Mouse (Mus musculus) embryo, embryonic 11.5 days (tissue): Measurements from ENCODE around the gene Eps8.

ENCODE experiments used
- DNase-seq: peaks from one replicate; pipeline ENCODE4 v3.0.0-alpha.2; 2012; ENCODE audit warnings: low read depth, low spot score

Eps8 gene

GRCm38 (mm10) chr6:137570019-137570418, 84.7 kb downstream of the Eps8 start:
- no peak for DNase-seq

- no peak for DNase-seq
These were observed 85.6 kb downstream of the Eps8 start for GRCm38 (mm10) chr6:137569071-137569470.

- DNase-seq = no peak
These were observed 88.8 kb downstream of the Eps8 start for GRCm38 (mm10) chr6:137565890-137566289.

GRCm38 (mm10) chr6:137565454-137565853, 89.2 kb downstream of the Eps8 start:
- no peak for DNase-seq

- DNase-seq = no peak
These were observed 94.3 kb downstream of the Eps8 start for GRCm38 (mm10) chr6:137560358-137560859.

DNA sequence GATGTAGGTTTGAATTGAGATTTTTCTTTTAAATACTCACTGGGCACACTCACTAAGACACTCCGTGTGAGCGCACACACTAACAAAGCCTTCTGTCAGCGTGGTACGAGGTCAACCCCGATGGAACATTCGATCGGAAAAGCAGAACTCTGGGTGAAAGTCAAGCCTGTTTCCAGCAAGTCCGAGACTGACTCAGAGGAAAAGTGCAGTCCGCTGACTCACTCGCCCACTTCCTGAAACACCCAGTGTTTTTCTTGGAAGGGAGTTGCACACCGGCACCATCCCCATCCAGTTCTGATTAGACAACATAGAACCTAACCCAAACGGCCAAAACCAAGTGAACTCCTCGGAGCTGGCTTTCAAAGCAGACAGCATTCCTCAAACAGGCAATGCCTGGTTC, 95.8 kb downstream of the Eps8 start:
- no peak for DNase-seq

DNA sequence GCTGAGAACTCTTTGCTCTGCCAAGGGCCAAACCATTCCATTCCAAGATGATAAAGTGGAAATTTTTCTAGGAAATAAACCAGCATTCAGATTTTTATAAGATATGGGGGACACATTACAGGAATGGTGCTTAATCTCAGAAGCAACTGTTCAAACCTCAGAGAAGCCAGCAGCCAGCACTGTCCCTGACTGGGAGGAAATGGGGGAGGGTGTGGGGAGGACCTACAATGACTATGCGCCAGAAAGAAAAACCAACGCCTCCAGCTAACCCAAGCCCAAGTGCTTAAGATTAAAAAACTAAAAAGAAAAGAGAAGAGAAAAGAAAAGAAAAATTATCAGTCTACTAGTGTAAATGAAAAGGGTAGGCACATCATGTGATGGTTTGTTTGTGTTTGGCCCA, 97.0 kb downstream of the Eps8 start:
- no peak for DNase-seq

DNA sequence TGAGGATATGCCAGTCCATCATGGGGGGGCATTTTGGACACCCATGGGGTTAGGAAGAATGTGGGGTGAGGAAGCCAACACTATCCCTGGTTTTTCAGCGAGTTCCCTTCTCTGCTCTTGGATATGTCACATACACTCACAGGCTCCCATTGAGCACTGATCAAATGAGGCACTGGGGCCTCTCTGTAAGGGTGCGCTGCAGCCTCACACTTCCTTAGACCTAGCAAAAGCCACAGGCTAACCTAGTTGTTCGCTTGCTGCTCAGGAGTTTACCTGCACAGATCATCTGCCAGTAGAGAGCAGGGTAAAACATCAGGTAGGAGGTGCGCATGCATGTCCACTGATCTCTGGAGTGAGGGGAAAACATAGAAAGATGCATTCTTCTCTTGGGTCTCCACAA, 97.5 kb downstream of the Eps8 start:
- no peak for DNase-seq

DNA sequence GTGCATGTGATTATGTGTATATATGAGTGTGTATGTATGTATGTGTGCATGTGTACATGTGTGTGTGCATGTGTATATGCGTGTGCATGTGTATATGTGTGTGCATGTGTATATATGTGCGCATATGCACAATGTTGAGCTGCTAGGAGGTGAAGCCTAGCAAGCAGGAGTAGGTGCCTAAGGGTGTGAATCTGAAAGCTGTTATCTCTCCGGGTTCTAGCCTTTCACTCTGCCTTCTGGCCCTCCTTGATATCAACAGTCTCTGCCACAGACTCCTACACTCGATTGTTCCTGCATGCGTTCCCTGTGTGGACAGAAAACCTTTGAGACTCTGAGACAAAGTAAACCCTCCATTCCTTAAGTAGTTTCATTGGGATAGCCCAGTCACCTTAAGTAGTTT, 98.0 kb downstream of the Eps8 start:
- DNase-seq = no peak

- DNase-seq = no peak
These were observed 104.5 kb downstream of the Eps8 start for GRCm38 (mm10) chr6:137550181-137550580.

DNA sequence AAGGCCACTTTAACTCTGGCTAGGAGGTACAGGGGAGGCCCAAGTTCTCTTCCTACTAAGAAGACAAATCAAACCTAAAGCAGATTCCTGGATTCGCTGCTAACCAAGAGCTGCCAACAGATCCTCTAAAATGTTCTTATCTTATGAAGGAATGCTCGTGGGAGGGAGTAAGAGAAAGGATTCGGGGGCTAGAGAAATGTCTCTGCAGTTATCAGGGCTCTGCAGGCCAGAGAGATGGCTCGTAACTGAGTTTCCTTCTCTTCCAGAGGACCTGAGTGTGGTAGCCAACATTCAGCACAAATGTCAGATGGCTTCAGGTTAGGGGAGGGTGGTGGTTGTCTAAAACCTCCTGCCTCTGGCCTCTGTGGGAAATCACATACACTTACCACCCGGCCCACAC, 106.1 kb downstream of the Eps8 start:
- DNase-seq = no peak

GRCm38 (mm10) chr6:137547555-137547954, 107.1 kb downstream of the Eps8 start:
- no peak for DNase-seq

- no peak for DNase-seq
These were observed 108.6 kb downstream of the Eps8 start for GRCm38 (mm10) chr6:137546101-137546500.

- no peak for DNase-seq
These were observed 109.3 kb downstream of the Eps8 start for GRCm38 (mm10) chr6:137545341-137545740.

- DNase-seq = no peak
These were observed 112.2 kb downstream of the Eps8 start for GRCm38 (mm10) chr6:137542231-137543152.

- DNase-seq = no peak
These were observed 113.2 kb downstream of the Eps8 start for GRCm38 (mm10) chr6:137541216-137542176.

DNA sequence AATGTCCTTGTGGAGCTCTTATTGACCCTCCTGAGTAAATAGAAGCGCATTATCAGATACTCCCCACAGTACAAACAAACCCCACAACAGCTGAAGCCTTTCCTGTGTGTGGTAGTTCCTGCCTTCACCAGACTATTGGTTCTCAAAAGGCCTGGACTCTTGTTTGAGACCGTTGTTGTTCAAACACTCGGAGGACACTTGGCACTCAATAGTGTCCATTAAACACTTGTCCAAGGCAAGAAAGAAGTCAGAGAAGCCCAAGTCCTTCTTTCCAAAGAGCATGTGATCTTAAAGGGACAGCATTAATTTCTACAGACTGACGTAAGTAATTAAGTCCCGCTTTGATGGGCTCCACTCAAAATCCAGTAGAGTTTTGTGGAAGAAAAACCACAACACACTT, 113.9 kb downstream of the Eps8 start:
- no peak for DNase-seq

DNA sequence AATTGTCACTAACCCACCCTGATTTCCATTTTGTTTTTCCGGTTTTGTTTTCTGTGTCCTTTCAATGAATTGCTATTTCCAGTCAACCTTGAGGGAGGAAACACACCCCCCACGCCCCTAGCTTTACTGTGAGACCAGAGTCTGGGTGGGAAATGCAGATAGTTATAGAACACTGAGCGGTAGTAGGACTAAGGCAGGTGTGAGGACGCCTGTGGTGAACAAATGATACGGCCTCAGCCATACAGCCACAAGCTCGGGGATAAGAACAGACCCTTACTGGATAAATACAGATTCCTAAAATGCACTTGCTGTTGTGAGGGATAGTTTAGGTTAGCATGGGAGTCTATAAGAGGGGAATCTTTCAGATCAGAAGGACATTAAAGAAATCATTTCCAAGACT, 114.3 kb downstream of the Eps8 start:
- no peak for DNase-seq

GRCm38 (mm10) chr6:137539219-137539618, 115.5 kb downstream of the Eps8 start:
- no peak for DNase-seq

- no peak for DNase-seq
These were observed 121.9 kb downstream of the Eps8 start for GRCm38 (mm10) chr6:137532758-137533157.

- DNase-seq = no peak
These were observed 128.9 kb downstream of the Eps8 start for GRCm38 (mm10) chr6:137525769-137526168.

- DNase-seq = no peak
These were observed 134.4 kb downstream of the Eps8 start for GRCm38 (mm10) chr6:137520343-137520704.
